Mouse (Mus musculus) activated CD4-positive, CD25-positive, alpha-beta regulatory T cell, adult 4 months (primary cell): ENCODE measurements around the gene Cmpk2. TPM values are rescaled to one million over a fixed set of nuclear protein-coding genes. Genes with fewer than 3 reads are reported as not detected.
"Not testable (repeated sequence)": the region's sequence is repeated elsewhere in the genome, so short reads cannot be mapped to it uniquely, and the experiment has no call there.

Experiments
- ATAC-seq: one replicate; pipeline ENCODE4 v1.8.0; 2017
- polyA plus RNA-seq, 2 experiments: library from polyadenylated mRNA; unstranded; fragments of 100-300 nt; shearing (Covaris generic); gene quantifications; one replicate each; pipeline ENCODE4 v1.2.1; 2017

Cmpk2 gene
- polyA plus RNA-seq, 2 experiments from 2014 or later: 7.8 to 9.8 TPM

DNA sequence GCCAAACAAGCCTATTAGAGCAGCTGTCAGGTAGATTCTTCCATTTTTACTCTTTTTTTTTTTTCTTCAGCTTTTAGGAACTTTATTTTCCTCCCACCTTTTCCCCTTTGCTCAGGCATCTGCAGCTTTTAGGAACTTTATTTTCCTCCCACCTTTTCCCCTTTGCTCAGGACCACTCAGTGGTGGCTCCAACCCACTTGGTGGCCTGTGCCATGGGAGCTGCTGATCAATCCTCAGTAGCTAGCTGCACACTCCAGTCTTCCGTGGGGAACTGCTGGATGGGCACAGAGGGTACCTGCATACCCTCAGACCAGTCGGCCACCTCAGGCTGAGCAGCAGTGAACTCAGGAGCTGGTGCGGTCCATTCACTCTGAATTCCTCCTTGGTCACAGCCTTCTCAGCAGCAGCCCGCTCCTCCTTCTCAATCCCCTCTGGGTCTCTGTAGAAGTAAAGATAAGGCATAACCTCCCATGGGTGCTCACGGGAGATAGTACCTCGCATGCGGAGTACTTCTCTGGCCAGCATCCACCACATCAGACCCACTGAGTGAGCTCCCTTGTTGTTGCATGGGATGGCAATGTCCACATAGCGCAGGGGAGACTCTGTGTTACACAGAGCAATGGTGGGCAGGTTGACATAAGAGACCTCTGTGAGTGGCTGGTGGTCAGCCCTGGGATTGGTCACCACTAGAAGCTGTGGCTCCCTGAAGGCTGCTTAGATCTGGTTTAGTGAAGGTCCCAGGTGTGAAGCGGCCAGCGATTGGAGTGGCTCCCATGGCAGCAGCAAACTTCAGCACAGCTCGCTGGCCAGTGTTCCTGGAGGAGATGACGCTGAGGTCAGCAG lies 17.0 kb downstream of the Cmpk2 start:
- ATAC-seq: not testable (repeated sequence)

DNA sequence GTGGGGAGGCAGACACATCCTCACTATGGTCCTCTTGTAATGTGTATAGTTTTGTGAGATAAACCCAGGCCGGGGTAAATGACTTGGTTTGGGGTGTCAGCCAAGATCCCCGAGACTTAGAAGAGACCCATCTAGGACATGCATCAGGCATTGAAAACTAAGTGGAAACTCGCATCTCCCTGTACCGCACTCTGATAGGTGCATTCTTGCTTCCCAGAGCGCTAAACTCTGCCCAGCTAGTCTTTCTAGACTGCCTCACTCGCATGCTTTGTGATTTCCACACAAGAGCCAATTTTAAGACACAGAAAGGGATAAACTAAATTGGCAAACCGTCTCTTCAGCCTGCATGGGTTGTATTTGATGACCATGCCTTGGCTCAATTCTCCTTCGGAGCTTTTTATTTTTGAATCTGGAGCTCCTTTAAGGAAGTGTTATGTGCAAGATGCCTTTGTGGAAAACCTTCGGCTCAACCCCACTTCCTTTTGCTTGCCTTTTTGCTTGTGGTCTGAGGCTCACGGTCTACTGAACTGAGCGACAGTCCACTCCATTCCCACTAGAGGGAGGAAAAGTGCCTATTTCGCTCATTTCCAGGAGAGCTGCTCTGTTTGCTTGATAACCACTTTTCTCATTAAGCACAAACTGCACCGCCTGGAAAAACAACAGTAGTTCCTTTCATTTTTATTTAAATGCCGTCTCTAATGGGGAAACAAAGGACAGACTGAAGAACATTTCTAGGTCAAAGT lies 19.0 kb downstream of the Cmpk2 start:
- no peak for ATAC-seq

DNA sequence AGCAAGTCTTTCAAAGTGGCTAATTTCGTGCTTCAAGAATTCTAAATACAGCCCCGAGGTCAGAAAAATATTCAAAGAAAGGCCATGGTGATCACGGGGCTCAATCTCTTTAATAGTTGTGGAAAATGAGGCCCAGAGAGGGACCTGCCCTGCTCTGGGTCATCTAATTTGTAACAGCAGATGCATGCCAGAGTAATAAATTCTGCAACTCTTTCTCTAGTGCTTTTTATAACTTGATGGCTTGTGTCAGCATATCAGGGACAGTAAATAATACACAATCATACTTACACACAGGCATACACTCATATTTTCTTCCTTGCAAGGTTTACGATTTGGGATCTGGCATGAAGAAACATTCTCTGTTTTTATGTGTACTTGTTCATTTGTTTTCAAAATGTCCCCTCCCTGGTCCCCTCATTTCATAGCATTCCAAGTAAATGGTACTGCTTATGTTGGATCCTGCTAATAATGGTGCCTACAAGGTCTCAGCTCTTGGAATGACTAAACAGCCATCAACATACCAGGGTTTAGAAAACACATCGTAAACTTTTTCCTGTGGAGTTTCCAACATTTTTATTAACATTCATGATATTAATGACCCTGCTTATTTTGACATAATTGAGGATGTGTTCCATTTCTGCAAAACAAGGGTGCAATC lies 19.7 kb downstream of the Cmpk2 start:
- ATAC-seq: no peak

DNA sequence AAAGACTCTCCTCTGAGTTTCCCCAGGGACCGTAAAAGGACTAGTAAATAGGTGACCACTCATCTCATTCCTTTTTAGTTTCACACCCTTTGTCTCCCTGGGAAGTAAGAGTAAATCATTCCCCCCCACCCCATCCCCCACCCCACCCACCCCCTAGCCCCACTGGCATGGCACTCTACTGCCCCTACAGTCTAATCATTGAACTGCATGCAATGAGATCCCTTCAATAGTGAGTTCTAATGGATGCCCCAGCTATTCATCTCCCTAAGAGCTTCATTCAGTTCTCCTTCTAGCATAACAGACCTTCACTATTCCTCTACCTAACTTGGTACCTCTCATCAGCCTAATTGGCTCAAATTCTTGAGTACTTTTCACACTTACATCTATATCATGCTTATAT lies 20.9 kb downstream of the Cmpk2 start:
- ATAC-seq: no peak

DNA sequence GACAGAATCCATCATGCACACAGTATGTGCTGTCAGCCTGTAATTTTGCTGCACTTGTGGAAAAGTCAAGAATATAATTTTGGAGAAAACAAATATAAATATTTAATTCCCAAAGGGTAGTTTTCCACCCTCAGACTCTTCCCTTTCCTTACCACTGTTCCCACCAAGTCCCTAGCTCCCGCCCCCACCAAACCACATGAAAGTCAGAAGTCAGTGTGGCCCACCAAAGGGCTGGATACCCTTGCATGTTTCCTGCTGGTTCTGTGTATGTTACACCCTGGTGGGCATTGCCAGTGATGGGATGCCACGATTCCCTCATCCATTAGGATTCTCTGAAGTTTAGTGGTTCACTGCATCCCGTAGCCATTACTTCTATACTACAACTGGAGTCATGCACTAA lies 32.0 kb downstream of the Cmpk2 start:
- no peak for ATAC-seq

DNA sequence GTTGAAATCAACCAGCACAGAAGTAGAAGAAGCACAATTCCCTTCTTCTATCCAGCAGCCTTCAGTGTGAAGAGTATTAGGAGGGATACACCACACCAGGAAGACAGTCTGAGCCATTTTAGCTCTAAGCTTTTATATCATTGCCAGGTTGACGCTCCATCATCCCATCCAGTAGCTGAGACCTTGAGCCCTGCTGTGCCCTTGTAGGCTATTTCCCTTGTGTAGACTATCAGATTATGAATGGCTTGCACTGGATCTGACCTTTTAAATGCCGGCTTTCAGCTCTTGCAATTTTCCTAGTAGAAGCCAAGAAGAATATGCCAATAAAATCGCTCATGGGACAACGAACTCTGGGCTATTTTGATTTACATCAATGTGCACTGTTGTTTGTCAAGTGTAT lies 42.0 kb downstream of the Cmpk2 start:
- ATAC-seq: no peak

DNA sequence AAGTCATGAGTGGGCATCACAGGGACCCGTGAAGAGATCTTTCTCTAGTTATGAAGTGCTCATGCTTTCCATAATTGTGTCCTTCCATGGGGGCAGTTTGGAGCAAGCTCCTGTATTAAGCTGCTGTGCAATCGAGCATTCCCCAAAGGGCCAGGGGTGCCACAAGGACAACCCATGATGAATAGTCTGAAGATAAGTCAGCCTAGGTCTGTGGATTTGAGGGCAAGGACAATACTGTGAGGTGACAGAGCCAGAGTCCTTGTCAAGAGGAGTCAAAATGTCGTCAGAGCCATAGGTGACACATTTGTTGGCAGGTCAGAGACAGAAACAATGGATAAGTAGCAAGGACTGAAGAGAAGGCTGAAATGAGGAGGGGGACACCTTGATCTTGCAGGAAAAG lies 49.2 kb downstream of the Cmpk2 start:
- ATAC-seq: no peak

DNA sequence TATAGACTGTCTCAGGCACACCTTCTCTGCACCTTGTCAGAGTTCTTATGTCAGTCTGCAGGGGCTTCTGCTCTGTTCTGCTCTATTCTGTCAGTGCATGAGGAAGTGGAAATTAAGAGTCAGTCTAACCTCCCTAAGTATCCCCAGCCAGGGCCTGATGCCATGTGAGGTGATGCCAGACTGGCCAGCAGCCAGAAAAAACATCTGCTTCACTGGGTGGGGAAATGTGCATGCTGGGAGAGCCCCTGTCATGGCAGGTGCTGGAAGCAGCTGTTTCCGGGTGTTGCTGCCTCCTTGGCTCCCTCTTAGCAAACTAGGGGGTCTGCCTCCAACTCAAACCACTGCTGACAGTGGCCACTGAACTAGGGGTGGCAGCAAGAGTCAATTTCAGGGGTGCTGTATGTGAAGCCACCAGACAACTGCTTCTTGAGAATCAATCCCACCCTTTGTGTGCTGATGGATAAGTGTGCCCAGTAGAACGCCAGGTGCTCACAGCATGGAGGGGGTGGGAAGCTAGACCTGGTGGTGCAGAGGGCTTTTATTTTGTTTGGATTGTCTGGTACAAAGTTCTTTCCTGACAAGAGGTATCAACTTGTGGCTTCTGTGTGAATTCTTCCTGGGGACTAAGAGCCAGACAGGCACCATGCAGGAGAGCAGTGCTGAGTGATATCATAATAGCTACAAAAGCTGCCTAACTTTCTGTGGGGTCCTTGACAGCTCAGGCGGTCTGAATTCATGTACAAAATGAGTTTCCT lies 56.1 kb downstream of the Cmpk2 start:
- no peak for ATAC-seq

DNA sequence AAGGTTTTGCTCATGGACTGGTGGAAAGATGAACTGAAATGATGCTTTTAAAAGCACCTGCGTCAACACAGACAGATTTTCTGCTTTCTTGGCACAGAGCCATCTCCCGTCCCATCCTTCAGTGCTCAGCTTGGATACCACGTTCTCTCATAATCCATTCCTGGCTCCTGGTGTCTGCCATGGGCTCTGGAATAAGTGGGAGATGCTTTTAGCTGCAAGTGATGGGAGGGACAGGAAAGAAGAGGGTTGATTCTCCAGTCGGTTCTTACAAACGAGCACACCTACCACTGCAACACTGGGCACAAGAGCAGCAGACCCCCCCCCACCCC lies 56.7 kb downstream of the Cmpk2 start:
- ATAC-seq: no peak

Other genes with a start within 250 kb of the Cmpk2 start
- 1 to 10 TPM; 3.2 to 5.1 TPM for gene Rnf144a, start 54.0 kb upstream of the Cmpk2 start, polyA plus RNA-seq
- gene Rsad2, start 12.8 kb upstream of the Cmpk2 start, polyA plus RNA-seq: 1 to 10 TPM; 2.7 to 3.6 TPM